Mouse (Mus musculus) yolk sac, embryonic 10.5 days (tissue): ENCODE data around the gene Tspan18.

Experiments
- DNase-seq: peaks from one replicate; pipeline ENCODE4 v3.0.0-alpha.2; 2017; ENCODE audit warnings: low spot score

The Tspan18 gene

DNA sequence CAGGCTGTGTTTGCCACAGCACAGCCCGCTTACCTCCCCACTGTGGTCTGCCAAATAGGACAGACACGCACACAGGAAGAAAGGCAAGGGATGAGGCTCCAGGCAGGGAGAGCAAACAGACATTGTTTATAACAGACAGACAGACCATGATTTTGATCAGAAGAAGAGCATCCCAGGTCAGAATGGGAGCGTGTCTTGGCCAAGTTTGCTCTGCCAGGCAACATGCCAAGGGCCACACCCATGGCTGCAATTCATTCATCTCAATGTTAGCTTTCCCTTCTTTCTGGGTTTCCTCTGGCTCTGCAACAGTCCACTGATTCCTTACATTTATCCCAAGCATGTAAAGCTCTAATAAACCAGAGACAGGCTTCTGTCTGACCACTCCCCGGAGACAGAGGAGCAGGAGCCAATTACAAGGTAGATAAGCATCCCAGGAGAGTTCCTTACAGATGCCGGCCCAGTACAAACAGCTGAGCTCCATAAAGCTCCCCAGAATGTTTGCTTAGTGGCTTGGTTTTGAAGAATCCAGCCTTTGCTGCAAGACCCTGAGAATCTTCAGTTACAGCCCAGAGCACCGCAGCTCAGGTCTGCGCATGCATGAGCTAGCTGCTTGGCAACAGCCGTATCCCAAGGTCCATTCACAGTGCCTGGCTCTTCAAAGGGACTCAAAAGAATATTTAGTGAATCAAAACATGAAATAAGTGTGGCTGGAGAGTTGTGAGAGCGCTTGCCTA is 5.2 kb upstream of the Tspan18 start:
- DNase-seq = no peak

DNA sequence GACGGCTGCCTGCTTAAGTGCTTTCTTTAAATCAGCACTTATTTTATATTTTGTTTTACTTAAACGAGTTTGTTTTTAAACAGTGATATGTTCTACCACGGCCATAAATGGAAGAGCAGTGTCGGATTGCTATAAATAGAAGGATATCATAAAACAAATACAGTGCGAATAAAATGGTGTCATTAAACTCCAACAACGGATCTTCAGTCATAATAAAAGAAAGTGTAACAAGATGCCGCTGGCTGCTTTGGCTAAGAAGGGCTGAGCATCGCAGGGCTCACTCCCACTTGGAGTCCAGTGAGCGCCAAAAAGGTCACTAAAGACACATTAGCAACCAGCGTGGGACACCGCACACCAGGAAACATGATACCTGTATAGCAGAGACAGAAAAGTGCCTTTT is 1.7 kb upstream of the Tspan18 start:
- no peak for DNase-seq

DNA sequence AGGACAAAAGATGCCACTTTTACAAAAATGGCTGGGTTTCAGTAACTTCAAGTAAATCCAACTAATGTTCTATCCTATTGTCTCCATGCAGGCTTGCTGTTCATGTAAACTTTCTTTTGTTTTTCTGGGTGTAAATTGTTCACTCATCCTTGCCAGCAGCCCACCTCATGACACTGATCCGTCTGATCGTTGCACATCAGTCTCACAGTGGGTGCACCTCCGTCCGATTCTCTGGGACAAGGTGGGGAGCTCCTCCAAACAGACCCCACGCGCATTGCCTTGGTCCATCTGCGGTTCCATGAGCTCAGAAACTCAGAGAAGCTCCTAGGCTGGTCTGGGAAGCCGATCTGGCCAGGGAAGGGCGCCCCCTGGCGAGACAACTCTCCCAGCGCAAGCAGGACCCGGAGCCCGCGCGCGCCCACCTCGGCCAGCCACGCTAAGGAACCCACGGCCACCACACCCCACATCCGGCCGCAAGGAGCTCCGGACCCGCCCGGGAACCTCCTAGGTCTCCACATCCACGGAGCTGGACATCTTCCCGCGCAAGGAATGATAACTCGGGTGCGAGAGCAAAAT is 976 bp downstream of the Tspan18 start:
- peak; percentile 85 for DNase-seq

DNA sequence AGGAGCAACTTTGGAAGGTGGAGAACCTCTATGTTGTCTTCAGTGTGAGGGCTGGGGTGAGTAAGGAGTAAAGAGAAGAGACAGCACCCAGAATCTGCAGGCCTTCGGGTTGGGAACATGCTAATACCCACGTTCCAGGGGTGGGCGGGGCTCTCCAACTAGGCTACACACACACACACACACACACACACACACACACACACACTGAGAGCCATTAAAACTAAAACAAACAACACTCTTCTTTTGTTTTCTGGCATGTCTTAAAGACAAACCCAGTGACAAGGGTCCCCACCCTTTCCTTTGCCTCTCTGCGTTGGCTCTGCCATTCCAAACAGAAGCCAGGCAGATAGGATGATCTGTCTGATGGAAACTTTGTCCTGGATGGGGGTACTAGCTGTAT is 2.0 kb downstream of the Tspan18 start:
- DNase-seq = no peak

DNA sequence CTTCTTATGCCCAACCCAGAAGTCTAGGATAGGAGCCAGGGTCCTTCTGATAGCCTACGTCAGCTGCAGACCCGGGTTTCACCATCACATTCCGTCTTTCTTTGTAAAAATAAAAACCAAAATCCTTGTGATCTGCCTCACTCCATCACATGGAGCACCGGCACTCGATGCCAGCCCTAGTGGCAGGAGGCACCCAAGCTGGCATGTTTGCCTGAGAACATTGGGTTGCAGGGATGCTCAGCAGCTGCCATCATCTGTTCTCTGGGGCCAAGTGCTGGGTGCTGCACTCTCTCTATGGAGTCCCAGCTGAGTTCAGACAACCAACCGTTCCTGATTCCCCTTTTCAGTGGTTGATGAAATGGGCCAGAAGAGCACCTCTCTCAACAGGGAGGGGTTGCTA is 3.2 kb downstream of the Tspan18 start:
- DNase-seq = no peak

DNA sequence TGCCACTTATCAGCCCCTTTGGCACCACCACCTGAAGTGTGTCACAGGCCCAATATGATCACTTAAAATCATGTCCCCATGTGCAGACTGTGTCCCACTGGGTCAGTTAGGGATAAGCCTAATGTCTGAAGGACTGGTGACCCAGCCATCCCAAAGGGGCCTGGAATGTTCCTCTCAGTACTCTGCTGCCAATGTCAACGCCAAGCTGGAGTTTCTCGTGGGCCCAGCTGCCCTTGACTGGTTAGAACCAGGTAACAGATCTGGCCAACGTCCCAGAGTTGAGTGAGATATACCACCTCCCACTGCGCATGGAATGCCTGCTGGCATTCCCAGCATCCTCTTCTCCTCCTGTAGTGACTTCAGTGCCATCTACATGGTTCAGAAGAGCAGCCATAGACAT is 5.2 kb downstream of the Tspan18 start:
- no peak for DNase-seq

DNA sequence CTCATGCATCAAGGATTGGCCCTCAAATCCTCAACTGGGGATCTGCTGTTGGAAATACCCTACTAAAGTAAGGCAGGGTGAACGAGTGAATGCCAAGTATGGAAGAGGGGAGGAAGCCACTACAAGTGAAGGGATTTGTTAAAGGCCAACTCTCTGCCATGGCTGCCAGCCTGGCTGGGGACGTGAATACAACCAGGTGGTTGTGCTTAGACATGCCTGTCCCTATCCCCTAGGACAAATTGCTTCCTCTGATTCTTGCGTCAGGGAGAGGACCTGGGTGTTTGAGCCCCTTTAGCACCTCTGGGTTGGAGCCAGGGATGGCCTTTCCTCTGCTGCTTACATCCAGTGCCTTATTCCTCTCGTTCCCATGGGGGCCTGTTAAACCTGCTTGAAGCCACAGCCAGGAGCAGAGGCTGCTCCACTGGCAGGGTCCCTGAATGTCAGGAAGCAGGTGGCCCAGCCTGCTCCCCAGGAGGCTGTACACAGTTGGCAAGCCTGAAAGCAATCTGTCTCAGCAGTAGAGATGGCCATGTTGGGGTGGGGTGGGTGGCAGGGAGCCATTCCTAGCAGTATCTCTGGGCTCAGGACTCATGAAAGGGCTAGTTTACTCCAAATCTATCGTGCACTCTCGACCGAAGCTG is 6.3 kb downstream of the Tspan18 start:
- DNase-seq = no peak

DNA sequence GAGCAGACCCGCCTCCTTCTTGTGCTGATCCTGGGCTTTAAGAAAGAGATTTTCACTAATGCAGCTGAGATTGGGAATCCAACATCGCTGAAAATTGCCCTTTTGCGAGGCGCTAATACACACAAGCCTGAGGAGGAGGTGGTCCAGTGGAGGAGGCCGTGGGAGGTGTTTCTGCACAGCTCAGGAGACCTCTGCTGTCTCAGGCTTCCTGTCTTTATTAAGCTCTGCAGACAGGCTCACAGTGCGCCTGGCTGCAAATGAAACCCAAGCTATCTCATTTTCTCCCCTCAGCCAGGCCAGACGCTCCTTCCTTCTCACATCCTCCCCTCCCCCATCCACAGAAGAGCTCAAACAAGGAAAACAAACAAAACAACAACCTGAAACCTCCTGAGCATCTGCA is 9.6 kb downstream of the Tspan18 start:
- DNase-seq = no peak

DNA sequence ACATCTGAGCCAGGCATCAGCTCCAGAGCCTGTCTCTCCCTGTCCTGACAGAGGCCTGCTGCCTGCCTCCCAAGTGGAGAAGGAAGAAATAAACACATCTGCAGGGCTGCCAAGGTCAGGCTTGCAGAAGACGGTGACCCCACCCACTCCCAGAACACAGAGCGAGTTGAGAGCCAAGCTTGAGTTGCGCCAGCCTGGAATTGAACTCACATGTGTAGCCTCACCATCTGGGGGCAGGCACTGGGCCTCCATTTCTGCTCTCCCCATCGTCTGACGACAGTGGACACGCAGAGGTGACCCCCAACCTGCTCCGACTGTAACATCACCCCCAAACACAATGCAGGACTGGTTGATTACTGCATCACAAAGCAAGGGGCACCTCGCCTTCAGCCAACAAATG is 12.4 kb downstream of the Tspan18 start:
- peak; percentile 50 for DNase-seq

DNA sequence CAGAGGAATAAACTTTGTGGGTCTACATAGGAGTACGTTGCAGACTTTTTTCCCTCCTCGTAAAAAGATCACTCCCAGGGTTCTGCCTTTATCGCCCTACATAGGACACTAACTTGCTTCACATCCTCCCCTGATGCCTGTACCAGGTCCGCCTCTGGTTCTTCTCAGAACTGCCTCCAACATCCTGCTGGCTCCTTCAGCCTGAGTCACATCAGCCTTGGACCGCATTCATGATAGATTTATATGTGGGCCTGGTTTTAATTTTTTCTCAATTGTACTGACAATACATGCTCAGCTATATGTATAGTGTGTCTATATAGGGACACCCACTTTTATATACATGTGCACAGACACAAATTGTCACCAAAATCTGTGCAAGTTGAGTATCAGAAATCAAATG is 14.0 kb downstream of the Tspan18 start:
- no peak for DNase-seq

DNA sequence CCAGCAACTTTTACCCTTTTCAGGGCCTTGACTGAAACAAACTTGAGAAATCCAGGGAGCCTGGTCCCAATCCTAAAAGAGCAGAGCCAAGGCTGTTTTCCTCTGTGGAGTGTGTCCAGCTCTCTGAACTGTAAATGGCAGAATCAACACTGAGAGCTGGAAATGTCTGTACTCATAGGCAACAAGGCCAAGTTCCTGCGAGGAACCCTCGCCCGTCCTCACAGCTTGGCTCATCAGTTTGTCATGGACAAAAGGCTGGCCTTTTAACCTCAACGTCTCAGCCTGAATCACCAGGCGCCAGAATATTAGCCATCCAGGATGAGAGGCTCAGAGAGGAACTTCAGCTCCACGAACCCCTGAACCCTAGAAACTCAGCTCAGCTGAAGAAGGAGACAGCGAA is 14.7 kb downstream of the Tspan18 start:
- no peak for DNase-seq

DNA sequence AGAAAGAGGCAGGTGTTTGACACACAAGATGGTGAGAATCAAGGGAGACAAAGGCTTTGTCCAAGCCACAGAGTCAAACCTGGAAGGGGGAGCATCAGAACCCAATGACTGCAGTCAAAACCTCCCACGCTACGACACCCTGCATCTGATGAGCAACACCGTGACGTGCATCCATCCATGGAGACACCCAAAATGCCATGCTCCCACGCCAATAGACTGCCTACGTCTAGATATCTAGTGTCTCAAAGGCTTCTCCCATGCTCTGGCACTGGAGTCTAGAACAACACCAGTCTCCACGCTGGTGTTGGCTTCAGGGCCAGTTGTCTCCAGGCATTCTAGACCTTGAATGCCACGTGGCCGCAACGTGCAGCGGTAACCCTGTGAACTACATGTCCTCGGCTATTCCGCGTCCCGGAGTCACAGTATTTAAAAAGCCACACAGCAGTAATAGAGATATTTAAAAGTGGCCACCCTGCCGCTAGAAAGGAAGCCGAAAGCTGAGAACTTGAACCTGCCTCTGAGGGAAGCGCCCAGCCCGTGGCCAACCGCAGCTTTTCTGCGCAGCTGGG is 15.4 kb downstream of the Tspan18 start:
- no peak for DNase-seq

DNA sequence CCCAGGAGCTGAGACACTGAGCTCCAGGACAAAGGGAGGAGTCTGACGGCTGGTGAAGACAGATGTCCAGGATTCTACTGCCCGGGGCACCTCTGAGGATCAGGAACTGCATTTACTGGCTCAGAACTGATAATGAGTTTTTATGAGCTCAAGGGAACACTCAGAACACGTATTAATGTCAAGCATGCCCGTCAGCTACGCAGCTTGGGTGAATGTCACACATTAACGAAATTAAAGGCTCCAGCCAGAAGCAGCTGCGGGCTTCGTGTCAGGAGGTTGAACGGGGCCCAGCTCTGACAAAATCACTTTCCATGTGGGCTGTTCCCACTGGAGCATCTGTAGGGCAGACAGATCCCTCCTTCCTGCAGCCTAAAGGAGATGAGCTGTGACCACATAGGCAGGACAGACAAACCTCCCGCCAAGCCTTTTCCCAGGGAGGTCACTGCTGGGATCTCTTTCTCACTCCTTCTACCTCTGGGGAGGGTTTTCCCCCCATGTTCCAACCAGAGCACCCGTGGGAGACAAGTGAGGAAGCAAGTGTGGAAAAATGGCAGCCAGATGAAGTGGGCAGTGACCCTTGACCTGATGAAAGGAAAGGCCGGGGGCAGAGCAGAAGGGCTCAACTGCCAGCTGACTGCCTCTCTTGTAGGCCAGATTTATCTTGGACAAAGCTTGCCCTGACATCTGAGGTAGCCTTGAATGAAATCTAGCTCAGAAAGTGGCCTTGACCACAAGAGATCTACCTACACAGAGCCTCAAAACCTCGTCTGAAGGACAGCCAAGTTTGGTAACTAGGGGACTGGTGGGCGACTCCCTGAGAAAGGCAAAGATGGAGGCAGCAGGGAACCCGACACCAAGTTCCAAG is 20.3 kb downstream of the Tspan18 start:
- no peak for DNase-seq

DNA sequence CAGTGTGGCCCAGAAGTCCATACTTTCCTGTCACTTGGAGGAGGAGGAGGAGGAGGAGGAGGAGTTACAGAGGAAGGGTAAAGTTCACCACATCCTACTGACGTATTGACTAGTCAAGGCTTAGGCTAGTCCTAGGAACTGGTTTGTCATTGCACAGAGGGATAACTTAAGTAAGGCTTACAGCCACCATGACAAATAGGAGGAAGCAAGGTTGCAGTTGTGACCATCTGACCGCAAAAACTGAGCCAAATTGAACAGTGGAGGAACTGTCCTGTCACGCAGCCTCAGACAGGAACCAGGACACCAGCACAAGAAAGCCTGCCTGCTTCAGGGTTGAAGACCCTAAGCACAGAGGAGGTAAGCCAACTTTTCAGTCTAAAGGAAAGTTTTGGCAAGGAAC is 21.8 kb downstream of the Tspan18 start:
- no peak for DNase-seq

DNA sequence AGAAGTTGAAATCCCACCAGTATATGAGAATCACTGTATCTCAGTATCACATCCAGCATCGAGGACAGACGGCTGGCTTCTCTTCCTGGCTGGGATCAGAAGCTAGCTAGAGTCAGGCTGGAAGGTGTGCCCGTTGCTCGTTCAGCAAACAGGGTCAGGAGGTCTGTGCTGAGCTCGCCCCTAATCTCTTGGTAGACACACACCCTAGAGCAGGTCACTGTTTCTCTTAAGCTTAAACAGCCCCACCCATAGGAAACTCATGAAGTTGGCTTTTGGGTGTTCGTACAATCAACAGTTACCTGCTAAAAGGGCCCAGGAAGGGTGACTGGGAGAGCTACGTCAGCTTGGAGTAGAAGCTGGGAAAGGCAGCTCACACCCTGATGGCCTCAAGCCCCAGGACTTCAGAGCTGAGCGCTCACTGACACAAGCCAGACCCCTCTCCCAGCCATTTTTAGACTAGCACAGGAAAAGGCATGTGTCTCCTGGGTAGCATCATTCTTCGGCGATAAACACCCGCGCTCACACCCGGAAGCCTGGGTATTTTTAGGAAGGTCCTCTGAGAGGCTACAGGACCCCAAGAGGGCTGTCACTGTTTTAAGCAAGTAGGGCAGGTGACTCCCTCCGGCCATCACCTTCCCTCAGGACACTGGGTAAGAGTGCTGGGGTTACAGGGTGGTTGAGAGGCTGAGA is 24.4 kb downstream of the Tspan18 start:
- DNase-seq = peak; percentile 47

DNA sequence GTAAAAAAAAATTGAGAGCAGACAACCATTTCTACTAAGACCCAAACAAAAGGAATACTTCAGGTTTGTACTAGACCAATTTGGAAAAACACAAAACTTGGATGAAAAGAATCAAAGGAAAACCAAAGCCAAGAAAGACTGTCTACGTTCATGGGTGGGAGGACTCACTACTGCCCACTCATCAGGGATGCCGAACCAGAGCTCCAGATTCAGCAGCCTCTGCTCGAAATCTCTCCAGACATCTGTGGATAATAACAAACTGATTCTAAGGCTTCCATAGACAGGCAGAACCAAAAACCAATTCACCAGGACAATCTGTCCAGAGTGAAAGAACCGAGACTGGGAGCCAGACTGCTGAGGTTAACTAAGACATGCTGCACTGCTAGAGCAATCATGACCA is 27.4 kb downstream of the Tspan18 start:
- no peak for DNase-seq

DNA sequence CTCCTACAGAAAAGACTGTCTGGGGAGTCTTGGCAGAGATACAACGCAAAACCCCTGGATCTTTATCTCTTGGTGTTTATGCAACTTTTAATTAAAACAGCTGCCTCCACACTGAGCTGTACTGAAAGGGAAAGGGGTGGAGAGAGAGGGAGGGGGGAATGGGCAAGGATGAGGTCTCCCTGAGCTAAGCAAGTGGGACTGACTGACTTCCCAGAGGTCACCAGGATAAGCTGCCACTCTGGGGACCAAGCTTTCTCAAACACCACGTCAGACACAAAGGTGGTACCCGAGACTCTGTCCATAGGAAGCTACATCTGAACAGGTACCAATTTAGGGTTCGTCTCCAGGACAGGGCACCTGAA is 30.1 kb downstream of the Tspan18 start:
- DNase-seq = no peak

DNA sequence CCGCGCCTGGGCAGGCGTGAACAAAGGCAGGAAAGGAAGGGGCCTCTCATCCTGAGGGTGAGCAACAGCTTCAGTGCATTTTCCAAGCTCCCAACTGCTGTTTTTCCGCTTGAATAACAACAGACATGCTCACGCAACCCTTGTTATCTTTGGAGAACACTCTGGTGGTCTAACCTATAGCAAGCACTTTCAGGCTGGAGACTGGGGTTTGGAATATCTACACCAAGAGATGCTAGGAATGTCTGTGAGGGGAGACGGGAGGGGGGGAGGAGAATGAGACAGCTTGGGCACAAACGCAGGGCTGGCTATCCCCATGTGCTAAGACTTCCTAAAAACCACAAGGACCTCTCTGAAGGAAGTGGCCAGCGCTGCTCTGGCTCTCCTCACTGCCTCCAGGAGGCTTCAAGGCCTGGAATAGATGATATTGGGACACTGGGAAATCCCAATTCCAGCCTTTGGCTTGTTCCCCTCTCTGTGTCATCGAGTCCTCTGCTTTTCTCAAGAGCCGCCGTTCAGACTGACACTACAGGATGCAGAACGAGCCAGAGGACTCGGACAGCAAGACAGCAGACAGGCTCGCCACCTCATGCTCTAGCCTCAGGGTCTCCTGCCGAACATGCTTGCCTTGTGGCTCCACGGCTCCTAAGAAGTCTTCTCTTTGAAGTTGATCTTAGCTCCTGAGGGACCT is 30.6 kb downstream of the Tspan18 start:
- DNase-seq = no peak

DNA sequence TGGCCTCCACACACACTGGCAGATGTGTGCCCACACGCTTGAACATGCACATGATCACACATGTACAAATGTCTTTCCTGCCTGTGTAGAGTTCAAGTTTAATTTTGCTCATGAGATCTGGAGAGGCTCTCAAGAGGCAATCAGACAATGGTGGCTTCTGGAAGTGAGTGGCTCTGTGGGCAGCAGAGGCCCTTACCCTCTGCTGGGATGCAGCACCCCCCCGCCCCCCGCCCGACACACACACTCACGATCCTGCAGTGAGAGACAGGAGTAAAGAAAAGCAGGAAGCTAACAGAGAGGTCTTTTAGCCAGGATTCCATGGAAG is 31.1 kb downstream of the Tspan18 start:
- no peak for DNase-seq

DNA sequence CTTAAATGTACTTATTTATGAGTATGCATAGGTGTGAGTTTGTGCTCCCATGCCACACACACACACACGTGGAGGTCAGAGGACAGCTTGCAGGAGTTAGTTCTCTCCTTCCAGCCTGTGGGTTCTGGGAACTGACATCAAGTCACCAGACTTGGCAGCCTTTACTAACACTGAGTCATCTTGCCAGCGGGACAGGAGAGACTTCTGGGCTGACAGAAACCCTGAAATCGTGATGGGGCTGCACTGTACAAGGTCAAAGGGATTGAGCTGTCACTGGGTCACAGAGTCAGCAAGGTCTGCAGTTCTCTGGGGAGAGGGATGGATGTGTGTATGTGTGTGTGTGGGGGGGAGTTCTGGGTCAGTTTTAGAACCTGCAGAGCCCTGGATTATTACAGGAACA is 36.6 kb downstream of the Tspan18 start:
- DNase-seq = no peak

DNA sequence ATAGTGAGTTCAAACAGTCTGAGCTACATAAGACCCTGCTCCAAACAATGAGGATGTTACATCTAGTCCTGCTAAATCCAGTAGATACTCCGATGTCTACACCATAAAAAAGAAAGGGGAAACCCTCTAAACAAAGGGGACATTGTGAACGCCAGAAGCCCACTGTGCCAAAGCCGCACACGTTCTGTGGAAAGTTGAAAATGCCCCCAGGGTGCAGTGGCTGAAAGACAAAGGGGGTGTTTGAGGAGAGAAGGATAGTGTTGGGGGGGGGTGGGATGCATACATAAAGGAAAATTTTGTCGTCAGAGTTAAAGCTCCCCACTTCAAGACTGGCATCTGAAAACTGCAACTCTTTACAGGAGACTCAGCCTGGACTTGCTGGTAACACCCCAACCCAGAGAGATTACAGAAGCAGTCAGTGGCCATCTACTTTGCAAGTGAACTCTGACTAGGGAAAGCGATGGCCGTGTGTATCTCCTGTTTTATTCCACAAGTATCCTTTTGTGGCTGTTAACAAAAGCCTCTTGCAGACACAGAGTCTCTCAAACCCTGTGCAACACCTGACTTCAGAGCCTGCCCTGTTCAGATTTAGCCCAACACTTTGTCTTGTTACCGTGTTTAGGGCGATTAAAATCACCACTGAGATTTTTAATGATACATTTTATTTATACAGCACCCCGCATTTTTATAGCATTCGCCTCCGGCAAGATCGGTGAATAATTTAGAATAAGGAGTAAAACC is 42.9 kb downstream of the Tspan18 start:
- DNase-seq = no peak
